Mouse (Mus musculus): ENCODE measurements around the gene Ehbp1. TPM values are rescaled to one million over a fixed set of nuclear protein-coding genes. Genes with fewer than 3 reads are reported as not detected.

Ehbp1 gene
- polyA plus RNA-seq, 1 experiment from 2014 or later = 2.0 TPM

GRCm38 (mm10) chr11:21988398-21988946 lies 353.6 kb downstream of the Ehbp1 start:
- ATAC-seq (ENCODE audit: low read depth) (no peak), DNase-seq (no peak)
- H3K36me3 ChIP-seq = no peaks in the 10 kb centered on the region
- 53% methylated on average over 1 of the region's 1 CpGs for WGBS (ENCODE audit: insufficient replicate concordance)
- no peak overlapping the region for H3K9ac ChIP-seq
- H3K4me1 ChIP-seq (replicated peaks) = no peaks in the 10 kb centered on the region; the same call in none of the 2 replicates
- H3K4me3 ChIP-seq (replicated peaks) = no peak overlapping the region
- H3K9me3 ChIP-seq (replicated peaks) = no peaks in the 10 kb centered on the region
- H3K4me2 ChIP-seq = no peak overlapping the region
- H3K27me3 ChIP-seq = peaks cover 72% of the 10 kb centered on the region
- H3K27ac ChIP-seq = no peak overlapping the region

- Histone ChIP-seq H3K27ac (no peak overlapping the region), H3K27me3 (peaks cover 56% of the 10 kb centered on the region), H3K4me2 (no peak overlapping the region), H3K36me3 (no peaks in the 10 kb centered on the region), H3K4me3 (replicated peaks) (no peak overlapping the region), H3K9ac (no peak overlapping the region), H3K9me3 (replicated peaks) (no peaks in the 10 kb centered on the region), H3K4me1 (replicated peaks) (no peaks in the 10 kb centered on the region)
- ATAC-seq (ENCODE audit: low read depth) = no peak
- no peak for DNase-seq
- 34% methylated on average over 1 of the region's 1 CpGs for WGBS (ENCODE audit: insufficient replicate concordance)
Observed at GRCm38 (mm10) chr11:21985118-21985517, 357.0 kb downstream of the Ehbp1 start.

DNA sequence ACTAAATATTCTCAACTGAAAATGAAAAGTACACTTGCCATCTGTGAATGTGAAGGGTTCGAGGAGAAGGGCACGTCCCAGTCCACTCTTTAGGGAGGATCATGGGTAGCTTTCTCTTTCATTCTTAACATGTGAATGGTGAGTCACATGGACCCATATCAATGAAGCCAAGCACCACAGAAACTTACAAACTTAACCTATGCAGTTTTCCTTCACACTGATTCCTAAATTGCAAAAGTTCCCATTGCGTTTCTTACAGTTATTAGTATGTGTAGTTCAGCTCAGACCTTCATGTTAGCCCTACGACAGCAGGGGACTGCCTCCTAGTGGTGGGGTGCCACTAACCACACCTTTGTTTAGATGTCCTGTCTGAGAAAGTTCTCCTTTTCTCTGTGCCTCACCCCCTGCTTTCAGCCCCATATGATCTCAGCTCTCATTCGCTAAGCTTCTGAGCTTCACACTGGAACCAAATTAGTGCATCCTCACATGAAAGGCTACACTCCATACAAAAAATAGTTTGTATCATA lies 368.0 kb downstream of the Ehbp1 start:
- no peaks in the 10 kb centered on the region for H3K4me1 ChIP-seq (replicated peaks)
- 64% methylated on average over 5 of the region's 5 CpGs for WGBS (ENCODE audit: insufficient replicate concordance)
- DNase-seq = no peak

GRCm38 (mm10) chr11:21973597-21973996 lies 368.5 kb downstream of the Ehbp1 start:
- Histone ChIP-seq H3K4me1 (replicated peaks) (no peaks in the 10 kb centered on the region), H3K4me3 (replicated peaks) (no peak overlapping the region), H3K27me3 (no peaks in the 10 kb centered on the region), H3K9ac (no peak overlapping the region), H3K36me3 (no peaks in the 10 kb centered on the region), H3K9me3 (replicated peaks) (no peaks in the 10 kb centered on the region), H3K27ac (no peak overlapping the region), H3K4me2 (no peak overlapping the region)
- 60% methylated on average over 3 of the region's 3 CpGs for WGBS (ENCODE audit: insufficient replicate concordance)
- DNase-seq = no peak
- ATAC-seq (ENCODE audit: low read depth) = no peak

More for the DNA sequence above, 368.0 kb downstream of the Ehbp1 start:
- ATAC-seq (ENCODE audit: low read depth) = no peak
- Histone ChIP-seq H3K36me3 (no peaks in the 10 kb centered on the region), H3K4me3 (replicated peaks) (no peak overlapping the region), H3K27me3 (no peaks in the 10 kb centered on the region), H3K9me3 (replicated peaks) (no peaks in the 10 kb centered on the region), H3K4me2 (no peak overlapping the region), H3K9ac (no peak overlapping the region), H3K27ac (no peak overlapping the region)

DNA sequence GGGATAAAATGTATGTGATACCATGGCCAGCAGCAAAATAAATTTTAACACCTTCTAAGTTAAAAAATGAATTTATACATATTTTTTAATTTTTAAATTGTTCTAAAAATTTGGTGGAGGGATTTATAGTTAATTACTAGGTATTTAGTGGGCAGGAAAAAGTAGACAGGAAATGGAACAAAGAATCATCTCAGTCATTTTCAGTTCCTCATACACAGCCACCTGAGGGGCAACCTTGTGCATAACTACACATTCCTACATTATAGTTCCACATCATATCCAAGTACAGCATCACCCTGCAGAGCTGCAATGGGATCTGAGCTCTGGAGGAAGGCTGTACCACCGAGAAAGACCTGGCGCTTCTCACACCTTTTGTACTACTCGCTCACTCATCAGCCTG lies 373.2 kb downstream of the Ehbp1 start:
- no peak overlapping the region for H3K27ac ChIP-seq
- H3K9ac ChIP-seq = no peak overlapping the region
- H3K4me2 ChIP-seq = no peak overlapping the region
- no peaks in the 10 kb centered on the region for H3K9me3 ChIP-seq (replicated peaks)
- WGBS (ENCODE audit: insufficient replicate concordance) = 70% methylated on average over 3 of the region's 3 CpGs
- H3K27me3 ChIP-seq = no peaks in the 10 kb centered on the region
- H3K4me1 ChIP-seq (replicated peaks) = no peaks in the 10 kb centered on the region
- ATAC-seq (ENCODE audit: low read depth) = no peak
- DNase-seq = no peak
- no peaks in the 10 kb centered on the region for H3K36me3 ChIP-seq
- H3K4me3 ChIP-seq (replicated peaks) = no peak overlapping the region

Other genes with a start within 250 kb of the Ehbp1 start
- 3.2 TPM in 2 replicates for gene Tmem17, start 169.8 kb upstream of the Ehbp1 start, polyA plus RNA-seq (2015; fragmentation: Nextera tagmentation; extraction: Ambion mirVana)

All from liver, embryonic 13.5 days (tissue).